Mouse (Mus musculus): ENCODE measurements around the gene Sept9.

Gene Sept9

DNA sequence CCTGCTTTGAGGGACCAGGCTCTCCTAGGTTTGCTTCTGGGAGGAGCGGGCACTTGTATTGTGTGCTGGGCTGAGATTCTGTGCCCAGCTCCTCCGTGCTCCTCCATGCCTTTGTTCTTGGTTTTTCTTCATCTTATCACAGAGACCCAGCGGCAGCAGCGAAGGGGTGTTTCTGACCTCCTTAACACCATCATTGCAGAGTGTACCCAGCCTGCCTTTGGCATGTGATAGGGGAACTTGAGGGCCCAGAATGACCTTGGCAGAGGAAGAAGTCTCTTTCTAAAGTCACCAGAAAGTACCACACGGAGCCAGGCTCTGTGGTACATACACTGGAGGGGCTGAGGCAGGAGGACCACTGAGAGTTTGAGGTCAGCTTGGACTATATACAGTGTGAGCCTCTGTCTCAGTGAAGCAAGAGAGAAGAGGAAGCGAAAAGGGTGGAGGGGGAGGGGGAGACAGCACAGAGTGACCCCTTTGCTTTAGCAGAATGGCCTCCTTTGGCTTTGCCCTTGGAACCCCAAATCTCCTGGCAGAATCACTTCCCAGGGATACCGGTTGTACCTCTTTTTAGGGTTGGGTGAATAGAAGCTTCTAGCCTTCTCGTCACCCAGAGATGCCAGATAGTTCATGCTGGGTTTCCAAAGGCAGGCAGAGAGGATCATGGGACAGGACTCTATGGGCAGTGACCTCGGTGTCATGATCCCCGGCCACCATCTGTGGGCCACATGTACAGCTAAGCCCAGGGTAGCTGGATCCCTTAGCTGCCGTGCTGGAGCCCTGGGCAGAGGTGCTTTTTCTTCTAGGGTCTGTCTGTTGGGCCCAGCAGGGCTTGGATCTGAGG lies 83.8 kb downstream of the Sept9 start:
- in situ Hi-C loops (cut with MboI, MseI): no loop called here

DNA sequence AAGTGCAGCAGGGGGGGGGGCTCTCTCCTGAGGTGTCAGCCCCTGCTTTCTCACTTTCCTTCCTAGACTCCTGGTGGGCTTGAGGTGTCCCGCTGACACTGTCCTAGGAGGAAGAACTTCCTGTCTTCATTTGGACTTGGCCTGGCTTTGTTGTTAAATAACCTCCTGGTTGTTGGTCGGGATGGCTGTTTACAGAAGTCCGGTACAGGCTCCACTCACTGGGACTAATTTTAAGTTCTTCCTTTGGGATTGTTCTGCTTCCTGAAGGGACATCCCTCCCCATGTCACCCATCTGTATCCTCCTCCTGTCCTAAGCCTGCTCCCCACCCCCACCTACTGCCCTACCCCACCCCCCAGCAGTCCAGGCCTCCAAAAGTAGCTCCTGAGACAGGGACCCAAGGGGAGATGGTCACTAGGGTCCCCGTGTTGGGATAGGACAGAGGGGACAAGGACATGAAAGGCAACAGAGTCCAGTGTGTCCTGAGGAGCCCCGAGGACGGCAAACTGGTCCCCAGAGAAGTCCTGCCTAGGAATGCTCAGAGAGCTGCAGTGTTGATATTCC lies 84.5 kb downstream of the Sept9 start:
- in situ Hi-C loops (cut with MboI, MseI): no loop called here

DNA sequence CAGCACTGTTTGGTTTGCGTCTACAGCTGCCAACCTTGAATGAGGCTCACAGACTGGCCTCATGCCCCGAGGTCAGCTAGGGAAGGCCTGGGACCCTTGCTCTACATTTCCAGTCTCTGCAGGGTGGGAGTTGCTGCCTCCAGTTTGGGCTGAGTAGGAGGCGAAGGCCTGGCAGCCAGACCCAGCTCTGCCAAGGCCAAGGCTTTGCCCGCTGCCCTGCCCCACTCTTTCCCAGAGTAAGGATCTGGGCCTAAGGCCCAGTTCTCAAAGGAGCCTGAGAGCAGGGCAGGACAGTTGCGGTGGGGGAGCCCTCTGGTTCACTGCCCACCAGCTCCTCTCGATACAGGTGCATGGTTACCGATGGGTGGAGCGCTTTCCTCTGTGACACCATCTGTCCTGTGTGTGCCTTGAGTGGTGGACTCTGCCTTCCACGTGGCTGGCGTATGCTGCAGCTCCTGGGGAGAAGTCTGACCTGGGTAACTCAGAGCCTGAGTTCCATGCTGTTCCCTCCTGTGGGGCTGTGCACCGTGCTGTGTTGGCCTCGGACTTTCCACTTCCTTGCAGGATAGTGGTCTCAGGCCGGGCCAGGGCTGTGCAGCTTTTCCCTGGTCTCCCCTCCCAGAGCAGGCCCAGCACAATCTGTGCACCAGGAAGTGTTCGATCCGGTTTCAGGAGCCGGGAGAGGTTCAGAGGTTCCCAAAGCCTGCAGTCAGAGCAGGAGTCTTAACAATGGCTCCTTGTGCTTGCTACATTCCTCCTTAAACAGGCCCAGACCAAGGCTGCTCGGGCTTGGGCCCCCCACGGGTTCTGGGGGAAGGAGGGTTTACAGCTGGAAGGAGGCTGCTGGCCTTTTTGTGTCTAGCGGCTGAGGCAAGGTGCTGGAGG lies 85.5 kb downstream of the Sept9 start:
- in situ Hi-C loops (cut with MboI, MseI): no loop called here

DNA sequence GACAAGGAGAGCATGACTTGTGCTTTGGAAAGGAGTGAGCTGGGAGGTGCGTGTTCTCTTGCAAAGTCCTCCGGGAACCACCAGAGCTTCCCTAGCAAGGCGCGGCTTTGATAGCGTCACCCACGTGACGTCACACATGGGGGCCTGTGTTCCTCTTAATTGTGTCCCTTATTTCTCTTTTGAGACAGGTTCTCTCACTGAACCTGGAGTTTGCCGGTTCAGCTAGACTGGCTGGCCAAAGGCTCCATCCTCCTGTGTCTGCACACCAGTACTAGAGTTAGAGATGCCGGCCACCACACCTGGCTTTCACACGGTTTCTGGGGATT lies 86.1 kb downstream of the Sept9 start:
- in situ Hi-C loops (cut with MboI, MseI): no loop called here

DNA sequence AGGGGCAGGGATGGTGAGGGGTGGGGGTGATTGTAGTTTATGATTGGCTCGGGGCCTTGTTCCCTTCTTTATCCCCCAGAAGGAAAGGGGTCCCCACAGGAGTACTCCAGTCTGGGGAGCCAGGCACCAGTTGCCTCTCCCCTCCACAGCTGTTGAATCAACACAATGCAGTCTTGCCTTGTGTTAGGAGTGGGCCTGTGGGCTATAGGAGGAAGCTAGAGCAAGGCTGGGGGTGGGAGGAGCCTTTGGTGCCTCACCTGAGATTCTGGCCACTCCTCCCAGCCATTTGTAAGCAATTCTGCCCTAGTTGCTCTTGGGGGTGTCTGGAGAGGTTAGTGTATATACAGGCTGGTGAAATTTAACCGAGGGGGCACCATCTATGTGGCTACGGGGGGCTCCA lies 88.3 kb downstream of the Sept9 start:
- in situ Hi-C loops (cut with MboI, MseI): no loop called here

DNA sequence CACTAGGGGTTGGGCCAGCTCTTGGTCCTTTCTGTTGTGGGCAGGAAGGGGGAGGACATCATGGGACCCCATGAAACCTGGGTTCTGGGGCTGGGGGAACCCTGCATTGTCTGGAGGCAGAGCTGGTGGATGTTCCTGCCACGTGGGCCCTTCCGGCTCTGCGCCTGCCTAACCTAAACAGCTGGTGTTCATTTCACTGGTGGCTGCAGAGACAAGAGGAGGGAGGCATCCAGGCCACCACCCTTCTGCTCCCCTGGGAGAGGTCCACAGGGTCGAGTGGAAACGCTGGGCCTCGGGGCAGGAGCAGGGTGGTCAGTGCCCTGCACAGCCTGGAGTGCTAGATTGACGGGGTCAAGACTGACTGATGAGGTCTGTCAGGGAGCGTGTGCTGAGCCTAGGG lies 89.3 kb downstream of the Sept9 start:
- in situ Hi-C loops (cut with MboI, MseI): no loop called here

DNA sequence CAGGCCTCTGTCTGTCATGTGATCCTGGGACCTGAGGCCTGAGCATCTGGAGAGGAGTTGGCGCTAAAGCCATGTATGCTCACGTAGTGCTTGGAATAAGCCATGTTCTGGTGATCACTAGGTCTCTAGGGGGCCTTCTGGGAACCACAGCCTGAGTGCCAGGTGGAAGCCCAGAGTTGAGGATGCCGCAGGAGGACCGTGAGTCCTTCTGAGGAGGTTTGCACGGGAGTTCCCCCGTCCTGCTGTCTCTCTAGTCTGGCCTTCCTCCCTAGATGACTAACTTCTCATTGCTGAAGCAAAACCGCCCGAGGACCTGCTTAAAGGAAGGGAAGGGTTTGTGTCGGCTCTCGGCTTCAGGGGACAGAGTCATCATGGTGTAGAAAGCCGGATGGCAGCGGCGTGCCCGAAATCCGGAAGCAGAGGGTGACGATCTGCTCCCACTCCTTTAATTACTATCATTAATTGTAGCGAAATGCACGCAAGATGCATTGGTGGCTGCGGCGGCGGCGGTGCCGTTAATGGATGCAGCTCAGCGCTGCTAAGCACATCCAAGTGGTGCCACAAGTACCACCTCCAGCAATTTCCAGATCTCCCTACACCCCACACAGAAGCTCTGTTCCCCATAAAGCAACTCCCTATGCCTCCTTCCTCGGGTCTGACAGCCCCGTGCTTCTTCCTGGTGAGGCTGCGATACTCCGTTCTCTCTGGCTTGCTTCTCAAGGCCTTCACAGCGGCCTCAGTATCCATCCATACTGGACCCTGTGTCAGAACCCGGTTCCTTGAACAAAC lies 92.0 kb downstream of the Sept9 start:
- in situ Hi-C loops (cut with MboI, MseI): no loop called here

DNA sequence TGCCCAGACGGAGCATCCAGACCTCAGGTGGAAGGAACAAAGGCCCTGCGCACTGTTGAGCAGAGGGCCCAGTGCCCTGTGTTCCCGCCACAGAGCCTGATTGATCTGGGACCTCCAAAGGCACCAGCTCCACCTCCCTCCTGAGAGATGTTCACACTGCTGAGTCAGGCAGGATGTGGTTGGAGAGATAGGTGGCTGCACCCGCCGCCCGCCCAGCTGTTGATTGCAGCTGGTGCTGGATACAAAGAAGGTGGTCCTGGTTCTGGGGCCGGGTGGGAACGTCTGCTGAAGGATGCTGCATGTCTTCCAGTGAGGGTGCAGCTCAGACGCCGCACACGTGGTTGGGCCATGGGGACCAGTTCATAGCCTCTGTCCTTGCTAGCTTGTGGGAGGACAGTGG lies 93.0 kb downstream of the Sept9 start:
- in situ Hi-C loops (cut with MboI, MseI): no loop called here

DNA sequence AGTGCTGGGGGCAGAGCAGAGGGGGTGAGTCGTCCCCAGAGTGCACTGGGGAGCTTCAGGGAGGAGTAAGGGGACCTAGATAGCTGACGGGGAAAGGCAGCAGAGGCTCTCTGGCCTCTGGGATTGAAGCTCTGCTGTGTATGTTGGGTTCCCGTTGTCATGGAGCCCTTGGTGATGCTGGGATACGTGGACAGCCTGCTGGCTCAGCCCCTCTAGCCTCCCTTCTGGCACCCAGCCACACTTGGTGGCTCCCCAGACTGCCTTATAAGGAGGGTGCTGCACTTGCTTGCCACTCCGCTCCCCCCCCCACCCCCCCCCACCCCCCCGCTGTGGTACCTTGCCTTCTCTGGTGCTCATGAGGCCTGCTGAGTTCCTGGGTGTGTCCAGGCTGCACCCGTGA lies 95.8 kb downstream of the Sept9 start:
- in situ Hi-C loops (cut with MboI, MseI): no loop called here

DNA sequence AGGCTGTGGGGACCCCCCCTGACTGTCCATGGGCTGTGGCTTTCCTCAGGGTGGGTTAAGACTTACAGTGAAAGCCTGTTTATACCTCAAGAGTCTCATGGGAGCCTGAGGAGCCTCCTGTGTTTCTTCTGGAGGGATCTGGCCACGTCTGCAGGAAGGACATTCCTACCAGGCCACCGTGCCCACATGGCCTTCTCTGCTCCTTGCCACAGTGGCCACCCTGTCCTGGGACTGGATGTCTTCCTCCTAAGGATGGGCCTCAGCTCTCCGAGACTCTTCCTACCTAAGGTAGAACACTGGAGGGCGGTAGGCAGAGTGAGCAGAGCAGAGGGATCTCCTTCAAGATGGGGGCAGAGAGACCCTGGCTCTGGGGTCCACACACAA lies 96.6 kb downstream of the Sept9 start:
- in situ Hi-C loops (cut with MboI, MseI): no loop called here

DNA sequence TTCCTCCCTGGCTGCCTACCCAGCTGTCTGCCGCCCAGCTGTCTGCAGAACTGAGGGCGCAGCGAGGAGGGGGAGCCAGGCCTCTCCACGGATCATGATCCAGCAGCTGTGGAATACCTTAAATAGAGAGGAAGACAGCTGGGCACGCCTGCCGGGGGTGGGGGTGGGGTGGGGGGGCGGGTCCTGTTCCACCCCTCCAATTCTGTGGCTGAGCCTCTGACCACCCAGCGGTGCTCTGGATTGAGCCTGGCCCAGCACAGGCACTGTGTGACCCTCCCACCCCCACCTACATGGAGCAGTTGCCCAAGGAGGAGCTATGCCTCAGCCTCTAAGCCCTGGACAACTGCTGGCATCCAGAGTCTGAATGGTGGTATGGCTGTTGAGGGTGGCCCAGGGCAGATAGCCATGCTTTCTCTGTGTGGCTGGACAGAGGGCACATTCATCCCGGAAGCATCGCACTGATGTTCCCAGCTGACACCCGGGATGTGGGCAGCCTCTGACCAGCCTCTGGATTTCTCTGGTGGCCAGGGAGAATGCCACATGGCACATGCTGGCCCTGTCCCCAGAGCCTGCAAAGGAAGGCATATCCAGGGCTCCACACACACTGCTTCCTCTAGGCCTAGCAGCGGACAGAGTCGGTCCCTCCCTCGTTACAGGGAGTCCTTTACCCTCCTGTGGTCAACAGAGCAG lies 97.2 kb downstream of the Sept9 start:
- in situ Hi-C loops (cut with MboI, MseI): no loop called here

DNA sequence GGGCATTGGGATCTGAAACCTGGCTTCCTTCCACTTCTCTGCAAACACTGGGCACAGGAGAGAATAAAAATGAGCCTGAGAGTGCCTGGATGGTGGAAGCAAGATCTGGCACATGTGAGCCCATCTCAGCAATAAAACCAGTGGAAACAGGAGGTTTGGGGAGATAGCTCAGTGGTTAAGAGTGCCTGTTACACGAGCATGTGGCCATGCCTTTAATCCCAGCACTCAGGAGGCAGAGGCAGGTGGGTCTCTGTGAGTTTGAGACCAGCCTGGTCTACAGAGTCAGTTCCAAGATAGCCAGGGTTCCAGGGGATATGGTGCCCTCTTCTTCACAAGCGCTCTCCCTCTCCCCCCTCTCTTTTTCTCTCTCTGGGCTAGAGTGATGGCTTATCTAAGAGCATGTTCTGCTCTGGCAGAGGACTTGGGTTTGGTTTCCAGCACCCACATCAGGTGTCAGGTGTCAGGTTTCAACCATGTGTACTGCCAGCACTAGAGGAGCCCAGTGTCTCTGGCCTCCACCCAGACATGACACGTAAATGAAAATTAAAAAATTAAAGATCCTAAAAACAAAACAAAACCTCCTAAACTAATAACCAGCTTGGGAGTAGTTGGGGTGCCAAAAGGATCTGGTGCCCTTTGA lies 97.8 kb downstream of the Sept9 start:
- in situ Hi-C loops (cut with MboI, MseI): no loop called here

DNA sequence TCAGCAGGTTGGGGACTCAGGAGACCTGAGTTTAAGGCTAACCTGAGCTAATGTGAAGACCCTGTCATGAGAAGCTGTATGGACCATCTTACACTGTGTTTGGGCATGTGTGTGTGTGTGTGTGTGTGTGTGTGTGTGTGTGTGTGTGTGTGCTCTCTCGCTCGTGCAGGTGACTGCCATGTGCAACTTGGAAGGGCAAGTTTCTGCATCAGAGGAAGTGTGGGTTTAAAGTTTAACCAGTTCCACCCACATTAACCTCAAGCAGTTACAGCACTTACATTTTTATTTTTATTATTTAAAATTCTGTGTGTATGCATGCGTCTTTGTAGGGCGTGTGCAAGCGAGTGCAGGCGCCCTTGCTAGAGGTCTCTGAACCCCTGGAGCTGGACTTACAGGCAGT lies 100.3 kb downstream of the Sept9 start:
- in situ Hi-C loops (cut with MboI, MseI): loop anchor here in 1 of 2 experiments (25.0 kb wide), 3 partner anchors 862 to 1662 kb away; partner anchors contain the start of genes Cyth1, Slc25a19 and Ubald2

DNA sequence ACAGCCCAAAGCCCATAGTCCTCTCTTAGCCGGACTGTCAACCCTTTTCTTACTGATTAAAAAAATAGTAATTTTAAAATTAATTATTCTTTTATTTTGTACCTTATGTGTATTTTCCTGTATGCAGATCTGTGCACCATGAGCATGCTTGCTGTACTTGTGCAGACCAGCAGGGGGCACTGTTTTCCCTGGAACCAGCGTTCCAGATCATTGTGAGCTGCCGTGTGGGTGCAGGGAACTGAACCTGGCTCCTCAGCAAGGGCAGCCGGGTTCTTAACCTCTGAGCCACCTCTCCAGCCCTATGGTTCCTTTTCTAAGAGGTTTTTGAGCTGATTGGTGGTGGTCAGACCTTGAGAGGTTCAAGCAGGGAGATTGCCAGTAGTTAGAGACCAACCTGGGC lies 101.3 kb downstream of the Sept9 start:
- in situ Hi-C loops (cut with MboI, MseI): loop anchor here in 1 of 2 experiments (25.0 kb wide), 3 partner anchors 864 to 1664 kb away; partner anchors contain the start of genes Cyth1, Slc25a19 and Ubald2

DNA sequence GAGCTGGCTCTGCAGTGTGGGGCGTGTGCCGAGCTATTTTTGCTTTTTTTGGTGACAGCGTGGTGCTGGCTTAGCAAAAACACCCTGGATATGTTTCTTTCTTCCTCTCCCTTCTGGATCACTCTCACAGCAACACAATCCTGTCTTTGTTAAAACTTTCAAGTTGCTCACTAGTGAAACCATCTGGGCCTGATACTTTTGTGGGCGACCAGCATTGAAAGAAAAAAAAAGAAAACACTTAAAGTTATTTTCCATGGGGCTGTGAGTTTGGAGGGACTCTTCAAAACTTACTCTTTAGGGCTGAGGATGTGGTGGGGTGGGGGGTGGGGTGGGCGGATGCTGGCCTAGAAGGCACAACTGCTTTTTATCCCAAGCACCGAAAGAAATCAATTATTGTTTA lies 102.3 kb downstream of the Sept9 start:
- in situ Hi-C loops (cut with MboI, MseI): loop anchor here in 1 of 2 experiments (25.0 kb wide), 3 partner anchors 864 to 1664 kb away; partner anchors contain the start of genes Cyth1, Slc25a19 and Ubald2

DNA sequence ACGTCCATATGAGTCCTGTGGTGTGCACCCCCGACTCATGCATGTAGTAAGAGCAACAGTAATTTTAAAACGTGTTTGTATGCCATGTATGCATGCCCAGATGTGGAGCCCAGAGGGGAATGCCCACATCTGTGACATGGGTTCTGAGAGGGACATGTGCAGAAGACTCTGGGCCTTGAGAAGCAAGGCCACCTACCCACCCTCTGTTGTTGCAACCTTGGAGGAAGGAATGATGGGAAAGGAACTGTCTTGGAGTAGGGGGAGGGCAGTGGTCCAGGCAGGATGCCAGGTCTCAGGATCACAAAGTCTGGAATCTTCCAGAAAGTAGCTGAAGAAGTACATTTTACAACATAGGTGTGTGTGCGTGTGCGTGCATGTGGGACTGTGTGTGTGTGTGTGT lies 102.9 kb downstream of the Sept9 start:
- in situ Hi-C loops (cut with MboI, MseI): loop anchor here in 1 of 2 experiments (25.0 kb wide), 3 partner anchors 865 to 1665 kb away; partner anchors contain the start of genes Cyth1, Slc25a19 and Ubald2

DNA sequence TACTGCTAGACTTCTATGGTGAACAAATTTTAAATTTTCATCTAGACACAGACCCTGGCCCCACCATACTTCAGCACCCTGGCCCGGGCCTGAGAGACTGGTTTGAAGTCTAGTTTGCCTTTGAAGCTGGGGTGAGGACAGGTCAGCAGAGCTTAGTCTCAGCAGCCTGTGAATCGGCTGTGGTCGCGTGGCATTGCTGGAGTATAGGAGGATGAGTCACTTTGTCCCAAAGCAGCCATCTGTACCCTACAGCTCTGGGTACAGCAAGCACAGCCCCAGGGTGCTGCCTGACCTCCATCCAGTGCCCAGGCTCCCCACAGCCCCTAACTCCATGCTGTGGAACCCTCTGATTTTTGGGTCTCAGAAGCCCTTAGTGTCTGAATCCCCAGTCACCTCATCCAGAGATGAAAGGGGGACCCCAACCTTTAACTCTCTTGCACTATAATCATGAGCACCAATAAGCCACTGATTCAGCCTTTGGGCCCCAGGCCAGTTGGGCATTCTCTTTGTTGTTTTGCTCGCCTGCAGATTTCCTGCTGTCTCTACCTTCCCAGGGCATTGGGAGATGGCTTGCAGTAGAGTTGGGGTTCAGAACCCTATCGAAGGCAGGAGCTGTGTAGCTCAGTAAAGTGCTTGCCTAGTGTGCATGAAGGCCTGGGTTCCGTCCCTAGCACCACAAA lies 106.2 kb downstream of the Sept9 start:
- in situ Hi-C loops (cut with MboI, MseI): loop anchor here (5.0 to 25.0 kb wide), 4 partner anchors 58 to 1668 kb away; partner anchors contain the start of genes Cyth1 (in 1 of the 2), Slc25a19 (in 1 of the 2) and Ubald2 (in 1 of the 2)

DNA sequence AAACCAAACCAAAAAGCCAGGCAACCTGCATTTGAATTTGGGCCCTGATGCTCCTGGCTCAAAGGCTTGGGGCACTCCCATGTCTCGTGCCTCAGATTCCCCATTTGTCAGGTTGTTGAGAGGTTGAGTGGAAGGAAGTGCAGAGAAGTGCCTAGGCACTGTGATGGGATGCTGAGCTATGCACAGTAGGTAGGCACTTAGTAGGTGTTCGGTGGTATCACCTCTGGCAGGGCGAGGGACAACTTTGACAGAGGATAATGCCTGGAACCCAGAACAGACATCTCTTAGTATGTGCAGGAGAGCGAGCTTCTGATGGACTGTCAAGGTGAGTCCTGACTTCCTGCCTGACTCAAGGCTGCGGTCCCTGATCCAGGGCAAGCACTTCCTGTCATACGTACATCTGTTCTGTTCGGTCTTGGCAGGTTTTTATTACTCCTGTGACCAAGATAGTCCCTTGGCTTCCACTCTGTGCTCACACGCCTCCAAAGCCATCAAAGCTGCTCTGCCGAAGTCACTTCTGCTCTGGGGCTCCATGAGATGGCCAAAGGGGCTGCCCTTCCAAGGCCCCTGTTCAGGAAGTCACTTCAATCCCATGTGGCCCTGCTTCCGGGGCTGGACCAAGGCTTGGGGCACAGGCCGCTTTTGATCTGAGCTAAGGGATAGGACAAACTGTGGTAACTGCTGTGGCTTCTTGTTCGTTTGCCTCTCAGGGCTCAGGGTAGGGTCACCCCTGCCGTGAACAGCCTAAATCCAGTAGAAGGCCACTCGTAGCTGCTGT lies 107.0 kb downstream of the Sept9 start:
- in situ Hi-C loops (cut with MboI, MseI): loop anchor here (5.0 to 25.0 kb wide), 4 partner anchors 59 to 1669 kb away; partner anchors contain the start of genes Cyth1 (in 1 of the 2), Slc25a19 (in 1 of the 2) and Ubald2 (in 1 of the 2)
